Mouse (Mus musculus) c-Kit-negative CD71-positive TER-119-positive erythroid progenitor cells, embryonic 14.5 days (primary cell): ENCODE measurements around the gene Clptm1.

ENCODE experiments used
- DNase-seq: peaks from one replicate; pipeline ENCODE4 v3.0.0-alpha.2; 2013; ENCODE audit warnings: low read depth, low spot score

The Clptm1 gene

GRCm38 (mm10) chr7:19664955-19665841 lies at the start of gene Clptm1:
Gene Clptm1, minus strand, starts transcription at chr7:19665033.
- peak; percentile 97 for DNase-seq

GRCm38 (mm10) chr7:19713598-19713997 lies 48.8 kb upstream of the Clptm1 start:
- DNase-seq, result no peak

GRCm38 (mm10) chr7:19713196-19713595 lies 48.4 kb upstream of the Clptm1 start:
- no peak for DNase-seq

- no peak for DNase-seq
Observed at GRCm38 (mm10) chr7:19712414-19712813, 47.6 kb upstream of the Clptm1 start.

- DNase-seq, result no peak
Observed at GRCm38 (mm10) chr7:19710650-19711049, 45.8 kb upstream of the Clptm1 start.

- no peak for DNase-seq
Observed at GRCm38 (mm10) chr7:19705271-19705670, 40.4 kb upstream of the Clptm1 start.

- DNase-seq, result no peak
Observed at GRCm38 (mm10) chr7:19704475-19704874, 39.6 kb upstream of the Clptm1 start.

- DNase-seq, result no peak
Observed at GRCm38 (mm10) chr7:19702859-19703555, 38.2 kb upstream of the Clptm1 start.

- DNase-seq, result no peak
Observed at GRCm38 (mm10) chr7:19701069-19701761, 36.4 kb upstream of the Clptm1 start.

- no peak for DNase-seq
Observed at GRCm38 (mm10) chr7:19700299-19701068, 35.7 kb upstream of the Clptm1 start.

- no peak for DNase-seq
Observed at GRCm38 (mm10) chr7:19699827-19700148, 35.0 kb upstream of the Clptm1 start.

- DNase-seq, result no peak
Observed at GRCm38 (mm10) chr7:19698907-19699826, 34.3 kb upstream of the Clptm1 start, which contains the start of gene Apoe. Gene Apoe, minus strand, starts transcription at chr7:19699188.

GRCm38 (mm10) chr7:19697949-19698906 lies 33.4 kb upstream of the Clptm1 start:
- no peak for DNase-seq

GRCm38 (mm10) chr7:19696336-19696873 lies 31.6 kb upstream of the Clptm1 start:
- no peak for DNase-seq

- no peak for DNase-seq
Observed at GRCm38 (mm10) chr7:19695881-19696280, 31.0 kb upstream of the Clptm1 start.

GRCm38 (mm10) chr7:19695213-19695594 lies 30.4 kb upstream of the Clptm1 start:
- no peak for DNase-seq

- DNase-seq, result no peak
Observed at GRCm38 (mm10) chr7:19694336-19695212, 29.7 kb upstream of the Clptm1 start.

- no peak for DNase-seq
Observed at GRCm38 (mm10) chr7:19693421-19693820, 28.6 kb upstream of the Clptm1 start.
